Mouse (Mus musculus): Measurements from ENCODE around the gene Hmg20a. TPM values are rescaled to one million over a fixed set of nuclear protein-coding genes. Genes with fewer than 3 reads are reported as not detected.

Hmg20a gene
- polyA plus RNA-seq, 1 experiment from 2014 or later, result 12.9 TPM

- Histone ChIP-seq H3K36me3 (ENCODE audit: control insufficient read depth, insufficient read depth) (peaks cover 42% of the 10 kb centered on the region), H3K9ac (ENCODE audit: low read depth, low read length) (no peak overlapping the region), H3K27me3 (replicated peaks; ENCODE audit: control insufficient read depth, insufficient read depth, low read length) (no peaks in the 10 kb centered on the region), H3K4me3 (ENCODE audit: low read depth, low read length) (no peak overlapping the region), H3K27ac (ENCODE audit: low read depth, low read length) (no peak overlapping the region), H3K4me1 (replicated peaks; ENCODE audit: control insufficient read depth, insufficient read depth, low read length) (no peaks in the 10 kb centered on the region), H3K4me2 (replicated peaks; ENCODE audit: low read depth) (no peak overlapping the region), H3K9me3 (ENCODE audit: control insufficient read depth) (no peaks in the 10 kb centered on the region)
- no peak for TF ChIP-seq CTCF (IDR thresholded peaks at IDR 0.05; ENCODE audit: low read depth)
- ATAC-seq, result no peak
- WGBS, result 96% methylated on average over 3 of the region's 3 CpGs
These were observed 69.2 kb downstream of the Hmg20a start for GRCm38 (mm10) chr9:56487651-56488050.

GRCm38 (mm10) chr9:56492391-56492790, 74.0 kb downstream of the Hmg20a start:
- H3K4me3 ChIP-seq (ENCODE audit: low read depth, low read length), result no peak overlapping the region
- H3K9ac ChIP-seq (ENCODE audit: low read depth, low read length), result no peak overlapping the region
- H3K27ac ChIP-seq (ENCODE audit: low read depth, low read length), result no peak overlapping the region; the same call in 1 of the 2 replicates
- H3K4me1 ChIP-seq (replicated peaks; ENCODE audit: control insufficient read depth, insufficient read depth, low read length), result no peaks in the 10 kb centered on the region
- peaks cover 51% of the 10 kb centered on the region for H3K36me3 ChIP-seq (ENCODE audit: control insufficient read depth, insufficient read depth)
- ATAC-seq, result no peak
- H3K9me3 ChIP-seq (ENCODE audit: control insufficient read depth), result no peaks in the 10 kb centered on the region
- H3K4me2 ChIP-seq (replicated peaks; ENCODE audit: low read depth), result no peak overlapping the region
- WGBS, result 82% methylated on average over 3 of the region's 3 CpGs
- no peak for TF ChIP-seq CTCF (IDR thresholded peaks at IDR 0.05; ENCODE audit: low read depth)
- H3K27me3 ChIP-seq (replicated peaks; ENCODE audit: control insufficient read depth, insufficient read depth, low read length), result no peaks in the 10 kb centered on the region

- 41% methylated on average over 1 of the region's 1 CpGs for WGBS
- Histone ChIP-seq H3K9me3 (ENCODE audit: control insufficient read depth) (no peaks in the 10 kb centered on the region), H3K9ac (ENCODE audit: low read depth, low read length) (no peak overlapping the region), H3K4me2 (replicated peaks; ENCODE audit: low read depth) (no peak overlapping the region), H3K4me1 (replicated peaks; ENCODE audit: control insufficient read depth, insufficient read depth, low read length) (no peaks in the 10 kb centered on the region), H3K27ac (ENCODE audit: low read depth, low read length) (no peak overlapping the region), H3K36me3 (ENCODE audit: control insufficient read depth, insufficient read depth) (peaks cover 51% of the 10 kb centered on the region), H3K4me3 (ENCODE audit: low read depth, low read length) (no peak overlapping the region), H3K27me3 (replicated peaks; ENCODE audit: control insufficient read depth, insufficient read depth, low read length) (no peaks in the 10 kb centered on the region)
- TF ChIP-seq CTCF (IDR thresholded peaks at IDR 0.05; ENCODE audit: low read depth), result no peak
- ATAC-seq, result no peak
These were observed 74.5 kb downstream of the Hmg20a start for GRCm38 (mm10) chr9:56492916-56493315.

GRCm38 (mm10) chr9:56495088-56495487, 76.7 kb downstream of the Hmg20a start:
- TF ChIP-seq CTCF (IDR thresholded peaks at IDR 0.05; ENCODE audit: low read depth), result no peak
- 72% methylated on average over 7 of the region's 7 CpGs for WGBS
- ATAC-seq, result no peak
- Histone ChIP-seq H3K4me1 (replicated peaks; ENCODE audit: control insufficient read depth, insufficient read depth, low read length) (no peaks in the 10 kb centered on the region; the same call in 1 of the 2 replicates), H3K9ac (ENCODE audit: low read depth, low read length) (no peak overlapping the region), H3K4me2 (replicated peaks; ENCODE audit: low read depth) (no peak overlapping the region), H3K9me3 (ENCODE audit: control insufficient read depth) (no peaks in the 10 kb centered on the region), H3K4me3 (ENCODE audit: low read depth, low read length) (no peak overlapping the region), H3K27me3 (replicated peaks; ENCODE audit: control insufficient read depth, insufficient read depth, low read length) (no peaks in the 10 kb centered on the region), H3K36me3 (ENCODE audit: control insufficient read depth, insufficient read depth) (peaks cover 32% of the 10 kb centered on the region), H3K27ac (ENCODE audit: low read depth, low read length) (no peak overlapping the region)

- no peak for ATAC-seq
- Histone ChIP-seq H3K9ac (ENCODE audit: low read depth, low read length) (no peak overlapping the region), H3K27ac (ENCODE audit: low read depth, low read length) (no peak overlapping the region), H3K4me3 (ENCODE audit: low read depth, low read length) (no peak overlapping the region), H3K36me3 (ENCODE audit: control insufficient read depth, insufficient read depth) (peaks cover 25% of the 10 kb centered on the region), H3K27me3 (replicated peaks; ENCODE audit: control insufficient read depth, insufficient read depth, low read length) (no peaks in the 10 kb centered on the region), H3K9me3 (ENCODE audit: control insufficient read depth) (no peaks in the 10 kb centered on the region), H3K4me1 (replicated peaks; ENCODE audit: control insufficient read depth, insufficient read depth, low read length) (no peaks in the 10 kb centered on the region; the same call in 1 of the 2 replicates), H3K4me2 (replicated peaks; ENCODE audit: low read depth) (no peak overlapping the region)
- TF ChIP-seq CTCF (IDR thresholded peaks at IDR 0.05; ENCODE audit: low read depth), result no peak
- 70% methylated on average over 5 of the region's 5 CpGs for WGBS
These were observed 77.4 kb downstream of the Hmg20a start for GRCm38 (mm10) chr9:56495795-56496232.

- 84% methylated on average over 5 of the region's 5 CpGs for WGBS
- no peak for ATAC-seq
- Histone ChIP-seq H3K36me3 (ENCODE audit: control insufficient read depth, insufficient read depth) (peaks cover 19% of the 10 kb centered on the region), H3K27ac (ENCODE audit: low read depth, low read length) (no peak overlapping the region), H3K9me3 (ENCODE audit: control insufficient read depth) (no peaks in the 10 kb centered on the region), H3K4me2 (replicated peaks; ENCODE audit: low read depth) (no peak overlapping the region), H3K9ac (ENCODE audit: low read depth, low read length) (no peak overlapping the region), H3K27me3 (replicated peaks; ENCODE audit: control insufficient read depth, insufficient read depth, low read length) (no peaks in the 10 kb centered on the region), H3K4me1 (replicated peaks; ENCODE audit: control insufficient read depth, insufficient read depth, low read length) (no peaks in the 10 kb centered on the region; the same call in 1 of the 2 replicates), H3K4me3 (ENCODE audit: low read depth, low read length) (no peak overlapping the region)
- no peak for TF ChIP-seq CTCF (IDR thresholded peaks at IDR 0.05; ENCODE audit: low read depth)
These were observed 78.2 kb downstream of the Hmg20a start for GRCm38 (mm10) chr9:56496567-56496966.
